Mouse (Mus musculus): Measurements from ENCODE around the gene Thrap3.
A peak's percentile ranks its signal among the peaks of the same experiment; 100 is the strongest.
"Not testable (repeated sequence)": the region's sequence is repeated elsewhere in the genome, so short reads cannot be mapped to it uniquely, and the experiment has no call there.

Gene Thrap3

GRCm38 (mm10) chr4:126166084-126166483, 36.5 kb downstream of the Thrap3 start:
- DNase-seq (ENCODE audit: inconsistent ontology term): no peak

GRCm38 (mm10) chr4:126165092-126165491, 37.5 kb downstream of the Thrap3 start:
- DNase-seq (ENCODE audit: inconsistent ontology term): not testable (repeated sequence)

DNA sequence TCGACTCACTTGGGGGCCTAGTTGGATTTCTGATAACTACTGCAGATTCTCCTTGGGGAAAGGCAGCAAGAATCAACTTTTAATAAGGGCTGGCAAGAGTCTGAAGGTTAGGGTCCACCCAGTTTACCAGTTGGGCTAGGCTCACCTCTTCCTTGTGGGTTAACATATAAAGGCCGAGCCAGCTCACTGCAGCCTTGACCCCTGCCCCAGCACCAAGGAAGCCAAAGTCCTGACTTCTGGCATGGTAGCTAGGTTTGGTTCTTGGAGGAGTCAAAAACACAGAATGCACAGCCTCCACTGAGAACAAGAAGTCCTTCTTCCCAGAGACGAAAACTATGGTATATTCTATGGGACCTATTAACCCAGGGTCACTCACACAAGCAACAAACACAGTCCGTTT, 38.9 kb downstream of the Thrap3 start:
- no peak for DNase-seq (ENCODE audit: inconsistent ontology term)

DNA sequence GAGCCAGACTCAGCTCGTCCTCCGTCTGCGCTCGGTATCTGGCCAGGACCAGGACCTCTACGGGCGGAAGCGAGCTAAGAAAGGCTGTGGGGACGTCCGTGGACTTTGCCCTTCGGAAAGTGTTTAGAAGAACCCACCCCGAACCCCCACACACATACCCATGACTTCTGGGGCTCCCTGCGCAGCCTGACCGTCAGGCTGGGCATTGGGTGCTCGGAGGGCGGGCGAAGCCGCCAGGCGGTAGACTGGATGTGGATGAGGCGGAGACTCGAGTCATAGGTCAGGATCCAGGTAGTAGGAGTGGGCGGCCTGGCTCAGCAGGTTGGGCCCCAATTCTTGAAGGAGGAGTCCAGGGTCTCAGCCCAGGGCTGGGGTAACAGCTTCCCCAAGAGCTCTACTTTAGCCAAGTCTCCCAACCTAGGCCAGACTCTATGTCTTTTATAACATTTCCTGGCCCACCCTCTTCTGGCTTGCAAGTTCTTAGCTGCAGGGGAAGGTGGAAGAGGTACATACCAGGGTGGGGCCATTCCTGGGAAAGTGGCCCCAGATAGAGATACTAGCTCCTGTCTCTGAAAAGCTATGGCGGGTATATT, 39.4 kb downstream of the Thrap3 start, which contains the start of gene Sh3d21:
TSS of gene Sh3d21 (minus strand) at position 425 of the 593 bp plus-strand sequence.
- DNase-seq (ENCODE audit: inconsistent ontology term): no peak

- peak; percentile 93 for DNase-seq (ENCODE audit: inconsistent ontology term)
Observed at GRCm38 (mm10) chr4:126162544-126163066, 40.0 kb downstream of the Thrap3 start.

GRCm38 (mm10) chr4:126161986-126162385, 40.6 kb downstream of the Thrap3 start:
- DNase-seq (ENCODE audit: inconsistent ontology term): no peak

DNA sequence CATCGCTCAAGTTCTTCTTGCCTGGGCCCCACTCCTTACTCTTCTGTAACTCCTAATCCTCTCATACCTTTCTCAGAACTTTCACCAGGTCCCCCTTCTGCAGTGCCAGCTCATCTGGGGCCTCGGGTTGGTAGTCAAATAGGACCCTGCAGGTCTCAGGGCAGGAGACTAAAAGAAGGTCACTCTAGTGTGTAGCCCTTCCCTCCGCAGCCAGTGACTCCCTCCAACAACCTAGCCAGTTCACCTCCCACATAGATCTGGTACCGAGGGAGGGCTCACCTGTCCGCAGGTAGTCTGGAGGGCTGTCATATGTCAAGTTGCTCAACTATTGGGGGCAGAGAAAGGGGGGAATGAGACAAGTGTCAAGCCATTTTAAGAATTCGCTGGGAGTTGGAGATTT, 41.1 kb downstream of the Thrap3 start:
- DNase-seq (ENCODE audit: inconsistent ontology term): no peak

- no peak for DNase-seq (ENCODE audit: inconsistent ontology term)
Observed at GRCm38 (mm10) chr4:126160981-126161380, 41.6 kb downstream of the Thrap3 start.

GRCm38 (mm10) chr4:126159455-126159854, 43.1 kb downstream of the Thrap3 start:
- DNase-seq (ENCODE audit: inconsistent ontology term): no peak

- DNase-seq (ENCODE audit: inconsistent ontology term): no peak
Observed at GRCm38 (mm10) chr4:126157562-126157961, 45.0 kb downstream of the Thrap3 start.

GRCm38 (mm10) chr4:126156617-126157016, 45.9 kb downstream of the Thrap3 start:
- DNase-seq (ENCODE audit: inconsistent ontology term): no peak

DNA sequence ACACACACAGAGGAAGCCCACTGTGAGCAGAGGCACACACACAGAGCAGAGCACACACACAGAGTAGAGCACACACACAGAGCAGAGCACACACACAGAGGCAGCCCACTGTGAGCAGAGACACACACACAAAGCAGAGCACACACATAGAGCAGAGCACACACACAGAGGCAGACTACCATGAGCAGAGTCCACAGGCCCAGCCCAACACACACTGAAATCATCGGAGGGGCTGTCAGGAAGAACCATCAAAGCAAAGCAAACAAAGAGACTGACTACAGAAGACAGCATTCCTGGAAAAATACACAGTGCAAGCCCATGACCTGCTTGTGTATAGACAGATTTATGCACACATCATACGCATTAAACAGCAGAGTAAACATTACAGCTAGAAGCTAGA, 46.7 kb downstream of the Thrap3 start:
- no peak for DNase-seq (ENCODE audit: inconsistent ontology term)

DNA sequence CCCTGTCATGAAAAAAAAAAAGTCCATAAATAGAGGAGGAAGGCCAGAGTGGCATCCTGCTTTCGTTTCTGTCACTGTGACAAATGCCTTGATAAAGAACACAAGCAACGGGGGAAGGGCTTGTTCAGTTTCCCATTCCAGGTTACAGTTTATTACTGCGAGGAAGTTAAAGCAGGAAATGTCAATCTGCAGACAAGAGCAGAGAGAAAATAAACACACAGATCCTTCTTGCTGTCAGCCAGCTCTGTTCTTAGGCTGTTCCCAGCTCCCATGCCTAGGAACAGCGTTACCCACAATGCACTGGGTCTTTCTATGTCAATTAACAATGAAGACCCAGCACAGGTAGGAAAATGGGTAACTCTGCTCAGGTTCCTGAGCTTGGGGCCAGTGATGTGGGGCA, 47.4 kb downstream of the Thrap3 start:
- DNase-seq (ENCODE audit: inconsistent ontology term): no peak

- no peak for DNase-seq (ENCODE audit: inconsistent ontology term)
Observed at GRCm38 (mm10) chr4:126152864-126153263, 49.7 kb downstream of the Thrap3 start.

GRCm38 (mm10) chr4:126151701-126152440, 50.7 kb downstream of the Thrap3 start:
- no peak for DNase-seq (ENCODE audit: inconsistent ontology term)

DNA sequence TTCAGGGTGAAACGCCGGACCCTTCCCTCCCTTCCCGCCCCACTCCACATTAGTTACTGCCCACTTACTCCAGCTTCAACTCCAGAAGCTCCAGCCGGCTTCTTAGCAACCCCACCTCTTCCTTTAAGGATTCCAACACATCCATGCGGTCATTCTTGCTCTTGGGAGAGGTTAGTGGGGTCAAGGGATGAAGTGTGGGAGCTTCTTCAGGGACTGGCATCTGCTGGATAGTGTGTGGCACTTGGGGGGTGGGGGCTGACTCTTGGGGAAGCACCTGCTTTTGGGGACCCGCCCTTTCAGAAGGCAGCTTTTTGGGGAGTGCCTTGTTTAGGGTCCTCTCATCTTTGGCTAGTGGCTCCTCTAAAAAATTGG, 51.6 kb downstream of the Thrap3 start:
- no peak for DNase-seq (ENCODE audit: inconsistent ontology term)

- peak; percentile 26 for DNase-seq (ENCODE audit: inconsistent ontology term)
Observed at GRCm38 (mm10) chr4:126150297-126150948, 52.1 kb downstream of the Thrap3 start.

GRCm38 (mm10) chr4:126149798-126150197, 52.8 kb downstream of the Thrap3 start:
- no peak for DNase-seq (ENCODE audit: inconsistent ontology term)

- no peak for DNase-seq (ENCODE audit: inconsistent ontology term)
Observed at GRCm38 (mm10) chr4:126149041-126149676, 53.4 kb downstream of the Thrap3 start.

GRCm38 (mm10) chr4:126148161-126148961, 54.2 kb downstream of the Thrap3 start:
- DNase-seq (ENCODE audit: inconsistent ontology term): peak; percentile 69

DNA sequence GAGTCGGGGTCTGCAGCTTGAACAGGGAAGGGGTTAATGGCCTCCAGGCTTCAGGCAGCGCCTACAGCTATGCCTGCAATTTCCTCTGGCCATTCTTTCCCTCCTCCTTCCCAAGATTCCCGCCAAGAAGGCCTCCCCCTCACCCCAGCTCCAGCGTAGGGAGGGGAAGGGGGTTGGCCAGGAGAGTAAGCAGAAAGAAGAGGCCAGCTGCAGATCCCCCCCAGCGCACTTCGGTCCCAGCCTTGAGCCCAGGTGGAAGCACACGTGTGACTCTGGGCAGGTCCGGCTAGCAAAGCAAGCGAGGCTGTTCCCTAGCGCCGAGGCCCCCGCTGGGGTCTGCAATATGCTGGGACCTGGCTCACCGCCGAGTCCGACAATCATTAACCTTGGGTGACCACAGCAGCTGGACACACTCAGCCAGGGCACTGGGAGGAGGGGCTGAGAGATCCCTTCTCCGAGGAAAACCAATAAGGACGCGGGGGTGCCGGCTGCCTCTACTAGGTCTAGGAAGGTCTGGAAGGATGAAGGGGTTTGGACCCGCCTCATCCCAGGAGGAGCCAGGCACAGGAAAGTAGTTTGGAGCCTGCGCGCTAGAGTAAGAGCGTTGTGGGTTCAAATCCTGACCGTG, 54.9 kb downstream of the Thrap3 start, which contains the start of gene Eva1b:
TSS of gene Eva1b (plus strand) at position 212 of the 628 bp plus-strand sequence.
- peak; percentile 32 for DNase-seq (ENCODE audit: inconsistent ontology term)

Data from Muller cell, postnatal 12 days (primary cell).